Mouse (Mus musculus) layer of hippocampus, postnatal 25 days (tissue): ENCODE measurements around the gene Cntnap2. TPM values are rescaled to one million over a fixed set of nuclear protein-coding genes. Genes with fewer than 3 reads are reported as not detected.
"Not testable (repeated sequence)": the region's sequence is repeated elsewhere in the genome, so short reads cannot be mapped to it uniquely, and the experiment has no call there.

Experiments
- DNase-seq, 2 experiments: peaks; one replicate each; pipeline ENCODE4 v3.0.0; 2022; ENCODE audit warnings: mixed read lengths in 2 of 2, low spot score in 1 of 2; ENCODE audit errors: extremely low spot score in 1 of 2
- total RNA-seq, 2 experiments: library from RNA; stranded (reverse); gene quantifications; 2 replicates each; pipeline ENCODE4 v1.2.3; 2021

Gene Cntnap2
- total RNA-seq, 2 experiments from 2014 or later = 125 to 139 TPM

DNA sequence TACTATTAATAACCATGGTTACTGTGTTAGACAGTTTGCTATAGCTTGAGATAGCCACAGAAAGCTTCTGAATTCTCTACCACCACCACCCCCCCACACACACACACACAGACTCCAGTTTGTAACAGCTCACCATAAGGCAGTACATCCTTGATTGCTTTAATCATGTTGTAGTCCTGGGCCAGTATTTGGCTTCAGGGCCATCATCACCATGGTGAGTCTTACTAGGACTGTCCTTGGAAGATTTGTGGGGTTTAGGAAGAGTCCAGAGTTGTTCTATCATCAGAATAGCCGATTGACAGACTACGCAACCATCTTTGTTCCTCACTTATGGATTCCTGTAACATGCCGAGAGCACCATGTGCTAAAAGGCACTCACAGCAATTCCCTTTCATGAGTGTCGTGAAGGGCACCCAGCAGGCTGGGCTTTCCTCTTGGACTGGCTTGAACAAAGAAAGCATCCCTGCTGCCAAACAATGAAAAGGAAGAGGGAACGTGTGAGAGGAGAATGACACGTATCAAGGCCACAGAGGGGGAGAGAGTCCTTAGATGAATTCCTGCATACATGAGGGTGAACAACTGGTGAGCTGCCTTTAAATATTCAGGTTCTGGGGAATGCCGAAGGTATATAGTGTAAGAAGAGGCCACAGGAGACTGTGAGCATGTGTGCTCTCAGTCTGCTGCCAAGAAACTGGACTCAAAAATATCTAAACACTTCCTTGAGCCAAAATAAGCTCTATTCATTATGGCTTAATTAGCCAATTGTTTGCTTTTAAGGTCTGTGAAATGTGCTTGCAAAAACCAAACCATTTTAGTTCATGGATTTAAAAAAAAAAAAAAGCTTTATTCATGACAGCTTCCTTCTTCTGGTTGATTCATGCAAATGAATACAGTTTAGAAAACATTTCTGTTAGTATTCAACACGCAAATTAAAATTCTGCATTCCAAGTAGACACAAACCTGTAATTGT, 2213.7 kb downstream of the Cntnap2 start:
- DNase-seq = no peak

DNA sequence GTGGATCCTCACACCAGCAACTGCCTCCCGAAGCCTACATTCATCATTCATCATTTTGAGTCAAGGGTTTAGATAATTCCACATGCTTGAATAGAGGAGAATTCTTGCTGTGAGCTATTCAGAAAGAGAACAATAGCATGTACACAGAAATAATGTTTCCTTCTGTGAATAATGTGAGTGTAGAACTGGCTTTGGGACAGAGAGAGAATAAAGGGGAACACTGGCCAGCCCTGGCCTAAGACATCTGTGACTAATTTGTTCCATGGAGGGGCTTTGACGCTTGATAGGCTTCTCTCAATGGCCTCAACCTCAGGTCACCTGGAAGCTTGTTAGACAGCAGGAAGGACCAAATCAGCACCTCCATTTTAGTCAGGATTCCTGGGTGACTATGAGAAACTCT, 2215.9 kb downstream of the Cntnap2 start:
- no peak for DNase-seq

GRCm38 (mm10) chr6:47279183-47279582, 2220.0 kb downstream of the Cntnap2 start:
- no peak for DNase-seq

GRCm38 (mm10) chr6:47281584-47281983, 2222.4 kb downstream of the Cntnap2 start:
- DNase-seq = no peak

- DNase-seq = no peak
Observed at GRCm38 (mm10) chr6:47284794-47285193, 2225.6 kb downstream of the Cntnap2 start.

GRCm38 (mm10) chr6:47285742-47286141, 2226.6 kb downstream of the Cntnap2 start:
- DNase-seq = no peak

GRCm38 (mm10) chr6:47286247-47286967, 2227.2 kb downstream of the Cntnap2 start:
- DNase-seq = not testable (repeated sequence)

DNA sequence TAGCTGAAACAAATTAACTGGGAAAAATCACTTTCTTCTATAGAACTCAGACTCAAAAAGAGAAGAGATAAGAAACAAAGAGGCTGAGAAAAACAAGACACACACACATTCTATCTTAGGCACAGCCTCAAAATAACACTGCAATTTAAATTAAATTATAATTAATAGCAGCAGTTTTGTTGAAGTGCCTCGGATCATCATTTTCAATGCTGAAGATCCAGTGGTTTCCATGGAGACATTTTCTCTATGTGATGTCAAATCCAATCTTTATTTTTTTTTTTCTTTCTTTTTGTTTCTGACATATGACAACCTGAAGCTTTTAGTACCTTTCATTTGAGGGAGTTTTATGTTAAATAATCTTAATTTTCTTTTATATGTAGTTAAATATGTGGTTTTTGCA, 2228.6 kb downstream of the Cntnap2 start:
- no peak for DNase-seq

- no peak for DNase-seq
Observed at GRCm38 (mm10) chr6:47291973-47292372, 2232.8 kb downstream of the Cntnap2 start.

DNA sequence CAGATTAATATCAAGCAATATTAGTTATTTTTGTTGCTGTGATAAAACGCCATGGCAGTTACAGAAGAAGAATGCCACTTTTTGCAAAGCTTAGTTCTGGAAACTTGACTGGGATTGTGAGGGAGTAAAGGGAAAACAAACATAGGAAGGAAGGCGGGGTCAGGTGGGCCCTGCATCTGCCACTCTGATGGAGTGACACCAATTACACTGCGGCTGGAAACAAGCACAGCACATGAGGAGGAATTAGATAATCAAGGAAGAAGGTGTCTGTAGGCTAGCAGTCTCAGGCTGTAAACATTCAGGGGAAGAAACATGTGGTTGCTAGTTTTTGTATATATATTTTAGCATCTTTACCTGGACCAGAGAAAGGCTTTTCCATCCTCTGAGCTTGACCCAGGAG, 2233.3 kb downstream of the Cntnap2 start:
- DNase-seq = no peak

- DNase-seq = no peak
Observed at GRCm38 (mm10) chr6:47294433-47294832, 2235.3 kb downstream of the Cntnap2 start.

- no peak for DNase-seq
Observed at GRCm38 (mm10) chr6:47304848-47305490, 2245.8 kb downstream of the Cntnap2 start.

GRCm38 (mm10) chr6:47306065-47306798, 2247.1 kb downstream of the Cntnap2 start:
- DNase-seq = no peak

DNA sequence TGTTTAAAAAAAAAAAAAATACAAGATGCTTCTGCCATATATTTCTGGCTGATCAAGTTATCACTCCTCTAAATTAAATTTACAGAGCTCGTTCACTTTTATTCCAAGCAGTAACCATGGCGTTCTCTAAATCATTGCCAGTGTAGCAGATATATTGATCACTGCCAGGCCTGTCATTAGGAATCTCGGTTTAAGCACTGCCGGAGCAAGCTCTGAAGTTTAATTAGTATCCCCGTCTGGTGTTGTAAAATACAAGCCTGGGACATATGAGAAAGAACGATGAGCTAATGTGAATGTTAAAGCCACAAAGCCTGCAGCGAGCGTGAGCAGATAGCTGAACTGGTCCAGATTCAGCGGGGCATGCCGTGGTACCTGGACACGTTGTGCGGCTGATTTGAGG, 2247.8 kb downstream of the Cntnap2 start:
- DNase-seq = no peak

GRCm38 (mm10) chr6:47314507-47315334, 2255.6 kb downstream of the Cntnap2 start:
- DNase-seq = no peak

GRCm38 (mm10) chr6:47315454-47315853, 2256.3 kb downstream of the Cntnap2 start:
- DNase-seq = no peak

GRCm38 (mm10) chr6:47317253-47317652, 2258.1 kb downstream of the Cntnap2 start:
- no peak for DNase-seq

DNA sequence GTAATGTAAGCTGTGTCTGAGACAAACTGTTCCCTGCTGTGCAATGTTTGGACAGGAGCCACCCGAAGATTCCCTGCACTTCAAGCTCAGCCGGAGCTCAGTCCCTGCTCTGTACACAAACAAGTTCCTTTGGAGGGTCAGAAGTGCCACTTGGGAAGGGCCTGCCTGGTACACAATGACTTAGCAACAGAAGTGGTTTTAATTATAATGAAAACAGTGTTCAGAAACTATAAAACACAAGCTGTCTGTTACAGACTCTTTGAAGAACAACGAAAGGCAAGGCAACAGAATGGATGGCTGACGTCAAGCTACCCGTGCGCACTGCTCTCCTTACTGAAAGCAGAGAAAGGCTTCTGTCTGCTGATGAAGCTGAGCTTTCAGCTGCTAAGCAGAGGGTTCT, 2259.5 kb downstream of the Cntnap2 start:
- peak in 1 of 2 experiments; percentile 27 for DNase-seq

GRCm38 (mm10) chr6:47319309-47319983, 2260.3 kb downstream of the Cntnap2 start:
- no peak for DNase-seq
